Mouse (Mus musculus) lung, adult 2 months (tissue): ENCODE measurements around the gene Tspan17. TPM values are rescaled to one million over a fixed set of nuclear protein-coding genes. Genes with fewer than 3 reads are reported as not detected.

Source experiments
- DNase-seq: peaks from one replicate; pipeline ENCODE4 v3.0.0; 2022
- H3K4me1 ChIP-seq: fragments of 200-500 bp; 2 replicates; pipeline ENCODE4 v1.6.1; 2011; ENCODE audit warnings: low read length; ENCODE audit not compliant: control insufficient read depth, insufficient read depth
- H3K4me3 ChIP-seq: fragments of 200-500 bp; replicated peaks from 2 replicates; pipeline ENCODE3; 2011; ENCODE audit warnings: low read depth, mild to moderate bottlenecking, control low read depth, low read length; ENCODE audit errors: extremely low read depth
- CTCF ChIP-seq: fragments of 200-500 bp; IDR thresholded peaks from 2 replicates; pipeline ENCODE4 v1.5.1; 2011; ENCODE audit warnings: mild to moderate bottlenecking, low read length, control low read depth; ENCODE audit not compliant: insufficient read depth
- POLR2A ChIP-seq: fragments of 200-500 bp; IDR thresholded peaks from 2 replicates; pipeline ENCODE4 v1.6.1; 2011; ENCODE audit warnings: low read depth, mild to moderate bottlenecking, control low read depth, low read length, borderline replicate concordance; ENCODE audit errors: extremely low read depth
- WGBS: fragments of 180-500 bp; shearing (Covaris S2); methylation state at CpG from one replicate; pipeline ENCODE4 v1.1.7; 2018; 5-methylcytosine and 5-hydroxymethylcytosine counted together
- polyA plus RNA-seq: library from polyadenylated mRNA; depleted of rRNA; stranded (reverse); fragments of >200 nt; gene quantifications from 2 replicates; pipeline ENCODE4 v1.2.3, GENCODE M21; 2012

Gene Tspan17
- polyA plus RNA-seq, 1 experiment = 32.1 TPM

DNA sequence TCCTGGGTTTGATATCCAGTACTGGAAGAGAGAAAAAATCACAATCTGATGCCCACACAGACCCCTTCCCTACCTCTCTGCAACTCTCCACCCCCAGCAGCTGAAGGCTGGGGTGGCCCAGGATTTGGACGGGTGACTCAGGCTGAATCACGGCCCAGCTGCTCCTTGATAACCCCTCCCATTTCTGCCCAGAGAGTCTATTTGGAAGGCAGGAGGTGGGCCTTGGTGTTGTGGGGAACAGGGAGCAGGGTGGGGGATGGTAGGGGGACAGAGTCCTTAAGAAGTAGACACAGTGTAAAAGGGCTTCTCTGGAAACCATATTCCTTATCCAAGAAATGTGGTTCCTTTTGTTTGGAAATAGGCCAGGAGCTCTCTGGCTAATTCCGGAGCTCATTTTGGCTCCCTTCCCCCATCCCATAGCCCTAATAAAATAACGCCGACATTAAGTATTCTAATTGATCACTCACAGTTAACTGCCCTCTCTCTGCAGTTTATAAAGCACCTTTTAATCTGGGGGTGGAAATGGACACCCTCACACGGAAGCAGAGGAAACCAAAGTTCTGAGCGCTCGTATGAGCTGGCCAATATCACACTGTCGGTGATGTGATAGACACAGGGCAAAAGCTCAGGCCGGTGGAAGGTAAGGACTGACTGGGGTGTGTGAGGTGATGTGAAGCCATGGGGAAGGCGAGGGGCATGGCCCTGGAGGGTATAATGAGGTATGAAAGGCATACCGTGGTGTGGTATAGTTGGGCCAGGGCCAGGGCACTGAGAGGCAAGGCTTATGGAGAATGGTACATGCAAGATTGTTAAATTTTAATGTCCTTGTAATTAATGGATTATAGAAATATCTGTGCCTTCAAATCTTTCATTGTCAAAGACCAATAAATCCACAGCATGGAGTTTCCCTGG lies 34.8 kb upstream of the Tspan17 start:
- Histone ChIP-seq H3K4me3 (no peak overlapping the region), H3K4me1 (0 out of 2 replicates have a peak, but pooled peaks cover 3% of the 10 kb centered on the region)
- no peak for TF ChIP-seq CTCF
- TF ChIP-seq POLR2A = no peak
- DNase-seq = no peak
- 36% methylated on average over 12 of the region's 12 CpGs for WGBS

DNA sequence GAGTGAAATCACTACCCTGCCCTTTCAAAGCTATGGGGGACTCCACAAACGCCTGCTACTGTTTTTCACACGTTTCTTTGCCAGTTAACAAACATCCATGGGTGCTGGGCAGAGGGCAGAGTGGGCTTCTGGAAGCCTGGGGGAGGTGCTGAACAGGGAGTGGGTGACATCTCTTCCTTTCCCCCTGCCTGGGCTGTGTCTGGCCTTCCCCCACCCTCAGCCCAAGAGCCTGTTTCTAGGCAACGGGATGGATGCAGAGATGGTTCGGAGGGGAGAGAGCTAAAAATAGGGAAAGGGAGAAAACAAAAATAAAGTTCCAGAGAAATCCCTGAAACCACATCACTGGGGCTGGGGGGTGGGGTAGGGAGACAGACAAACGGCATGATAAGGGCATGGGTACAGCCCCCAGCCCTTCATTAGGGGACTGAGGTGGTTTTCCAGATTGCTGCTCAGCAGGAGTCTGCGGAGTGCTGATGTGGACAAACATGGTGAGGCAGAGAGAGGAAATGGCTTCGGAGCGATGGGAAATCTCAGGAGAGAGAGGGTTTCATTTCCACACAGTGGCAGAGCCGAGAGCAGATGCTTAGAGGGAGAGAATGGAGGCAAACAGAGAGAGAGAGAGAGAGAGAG lies 33.9 kb upstream of the Tspan17 start:
- no peak overlapping the region for H3K4me3 ChIP-seq
- no peak for TF ChIP-seq CTCF
- no peak for TF ChIP-seq POLR2A
- no peak for DNase-seq
- WGBS = 15% methylated on average over 9 of the region's 9 CpGs
- 0 out of 2 replicates have a peak, but pooled peaks cover 3% of the 10 kb centered on the region for H3K4me1 ChIP-seq

DNA sequence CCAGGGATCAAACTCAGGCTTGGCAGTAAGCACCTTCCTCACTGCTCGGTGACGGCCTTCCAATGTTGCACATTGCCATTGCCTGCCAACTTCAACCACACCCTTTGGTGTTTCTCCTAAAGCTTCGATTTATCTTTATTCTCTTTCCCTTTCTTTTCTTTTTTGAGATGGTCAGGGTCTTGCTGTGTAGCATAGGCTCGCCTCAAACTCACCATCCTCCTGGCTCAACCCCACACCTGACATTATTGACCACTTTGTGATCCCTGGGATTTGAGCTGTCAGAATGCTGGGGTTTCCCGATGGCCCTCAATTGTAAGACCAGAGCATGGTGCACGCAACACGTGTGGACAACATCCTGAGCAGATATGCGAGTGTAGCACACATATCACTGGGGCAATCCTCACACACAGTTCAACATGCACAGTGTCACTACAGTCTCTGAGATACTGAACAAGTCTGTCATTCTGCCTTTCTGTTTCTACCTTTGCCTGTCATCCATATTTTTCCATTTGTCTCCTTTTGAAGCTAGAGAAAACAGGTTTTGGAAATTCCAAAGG lies 32.9 kb upstream of the Tspan17 start:
- Histone ChIP-seq H3K4me3 (no peak overlapping the region), H3K4me1 (0 out of 2 replicates have a peak, but pooled peaks cover 3% of the 10 kb centered on the region)
- no peak for DNase-seq
- no peak for TF ChIP-seq POLR2A
- TF ChIP-seq CTCF = no peak
- WGBS = 85% methylated on average over 8 of the region's 8 CpGs

- WGBS = 43% methylated on average over 10 of the region's 10 CpGs
- no peak for TF ChIP-seq CTCF
- no peak for TF ChIP-seq POLR2A
- no peak overlapping the region for H3K4me3 ChIP-seq
- H3K4me1 ChIP-seq = 0 out of 2 replicates have a peak, but pooled peaks cover 3% of the 10 kb centered on the region
- no peak for DNase-seq
Measured at GRCm38 (mm10) chr13:54757093-54757830, 31.9 kb upstream of the Tspan17 start.

DNA sequence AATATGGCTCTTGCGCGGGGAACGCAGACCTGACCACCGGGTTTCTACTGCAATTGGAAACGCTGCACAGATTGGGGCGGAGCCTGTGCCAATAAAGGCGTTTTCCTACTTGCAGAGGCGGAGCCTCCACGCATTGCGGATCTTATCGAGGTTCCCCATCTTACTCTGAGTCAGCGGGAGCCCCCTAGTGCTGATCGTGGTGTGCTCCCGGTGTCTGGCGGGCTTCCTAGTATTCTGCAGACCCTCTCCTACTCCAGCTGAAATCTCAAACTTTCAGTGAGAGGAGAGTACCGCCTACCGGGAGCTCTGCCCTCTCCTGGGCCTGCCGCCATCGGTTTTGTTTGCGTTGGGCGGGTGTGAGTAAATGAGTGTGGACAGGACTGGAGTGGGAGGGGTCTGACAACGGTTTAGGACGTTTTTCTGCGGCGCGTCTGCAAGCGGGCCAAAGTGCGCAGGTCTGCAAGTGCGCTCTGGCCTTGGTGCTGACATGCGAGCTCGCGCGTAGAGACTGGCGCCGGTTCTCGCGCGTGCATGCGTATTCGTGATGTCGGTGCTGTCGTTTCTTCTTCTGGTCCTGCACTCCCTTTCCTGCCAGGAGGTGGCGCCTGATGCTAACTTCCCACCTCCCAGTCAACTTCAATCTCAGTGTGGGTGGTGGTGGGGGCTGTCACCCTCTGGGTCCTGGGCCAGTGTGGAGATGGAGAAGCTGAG lies 31.0 kb upstream of the Tspan17 start:
- H3K4me3 ChIP-seq = peak overlapping the region; percentile 2
- WGBS = 2% methylated on average over 43 of the region's 43 CpGs
- 0 out of 2 replicates have a peak, but pooled peaks cover 3% of the 10 kb centered on the region for H3K4me1 ChIP-seq
- TF ChIP-seq CTCF (peak; percentile 52), POLR2A (no peak)
- DNase-seq = peak; percentile 15

- no peak overlapping the region for H3K4me3 ChIP-seq
- 4% methylated on average over 29 of the region's 29 CpGs for WGBS
- TF ChIP-seq POLR2A (no peak), CTCF (no peak)
- DNase-seq = no peak
- 0 out of 2 replicates have a peak, but pooled peaks cover 3% of the 10 kb centered on the region for H3K4me1 ChIP-seq
Measured at GRCm38 (mm10) chr13:54758756-54759470, 30.3 kb upstream of the Tspan17 start.

DNA sequence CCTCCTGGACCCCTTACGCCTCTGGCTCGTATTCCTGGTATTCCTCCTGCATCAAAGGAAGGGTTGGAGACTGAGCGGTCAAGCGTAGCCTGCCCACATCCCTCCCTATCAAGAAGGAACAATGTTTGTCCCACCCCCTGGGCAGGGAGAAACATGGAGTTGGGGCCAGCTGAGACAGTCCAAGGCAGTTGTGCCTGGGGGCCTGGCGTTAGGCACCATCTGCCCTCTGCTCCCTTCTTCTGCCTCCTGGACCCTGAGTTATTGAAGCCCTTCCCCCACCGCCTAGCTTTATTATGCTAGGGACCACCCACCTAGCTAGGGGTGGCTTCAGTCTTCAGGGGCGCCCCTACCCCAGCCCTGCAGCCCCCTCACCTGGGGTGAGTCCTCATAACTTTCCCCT lies 29.7 kb upstream of the Tspan17 start:
- Histone ChIP-seq H3K4me3 (no peak overlapping the region), H3K4me1 (0 out of 2 replicates have a peak, but pooled peaks cover 3% of the 10 kb centered on the region)
- DNase-seq = no peak
- 15% methylated on average over 7 of the region's 7 CpGs for WGBS
- TF ChIP-seq POLR2A (no peak), CTCF (no peak)

- DNase-seq = no peak
- TF ChIP-seq CTCF (no peak), POLR2A (no peak)
- WGBS = 58% methylated on average over 8 of the region's 8 CpGs
- H3K4me1 ChIP-seq = 0 out of 2 replicates have a peak, but pooled peaks cover 3% of the 10 kb centered on the region
- H3K4me3 ChIP-seq = no peak overlapping the region
Measured at GRCm38 (mm10) chr13:54760164-54760795, 28.9 kb upstream of the Tspan17 start.
